ENCODE assay signal across 8 mouse cellular contexts in genomic region chr2:31469931-31470682, GRCm38 (mm10). TPM values are rescaled to one million over a fixed set of nuclear protein-coding genes. Genes with fewer than 3 reads are reported as not detected.
DNase-seq lines count a peak whose midpoint lies in the region; ATAC-seq and TF ChIP-seq lines count a peak whose summit lies in the region.

Ass1 (plus strand) TSS chr2:31470207.

- under 1% methylated on average over 41 of the region's 49 CpGs for WGBS in embryonic facial prominence, embryonic 15.5 days
- 2% methylated on average over 49 of the region's 49 CpGs for WGBS in heart, embryonic 11.5 days (ENCODE audit: insufficient replicate concordance)
- under 1% methylated on average over 48 of the region's 49 CpGs for WGBS in kidney, embryonic 15.5 days
- under 1% methylated on average over 46 of the region's 49 CpGs for WGBS in liver, adult 2 months
- under 1% methylated on average over 41 of the region's 49 CpGs for WGBS in stomach, embryonic 14.5 days

- peak; percentile 99 for TF ChIP-seq POLR2A in liver, adult 2 months (IDR thresholded peaks at IDR 0.05; ENCODE audit: extremely low read depth, insufficient read depth, low read length)

- peaks cover 19% of the 10 kb centered on the region; the same call in 1 of the 2 replicates for H3K27me3 ChIP-seq in embryonic facial prominence, embryonic 15.5 days
- H3K27me3 ChIP-seq in heart, embryonic 11.5 days (ENCODE audit: control insufficient read depth, insufficient read depth, low read length), result peaks cover 31% of the 10 kb centered on the region
- H3K27me3 ChIP-seq in kidney, embryonic 15.5 days, result peaks cover 35% of the 10 kb centered on the region
- H3K27me3 ChIP-seq in liver, adult 2 months (ENCODE audit: control insufficient read depth, insufficient read depth, low read length), result no peaks in the 10 kb centered on the region
- H3K27me3 ChIP-seq in stomach, embryonic 14.5 days (ENCODE audit: control insufficient read depth, insufficient read depth, low read length), result no peaks in the 10 kb centered on the region

- peaks cover 14% of the 10 kb centered on the region; the same call in 1 of the 2 replicates for H3K79me2 ChIP-seq in liver, adult 2 months (ENCODE audit: control insufficient read depth, insufficient read depth, low read length)

- H3K4me3 ChIP-seq in embryonic facial prominence, embryonic 15.5 days (replicated peaks), result peak within 1 kb of the TSS; percentile 52
- H3K4me3 ChIP-seq in heart, embryonic 11.5 days (ENCODE audit: low read depth, low read length), result peak within 1 kb of the TSS; percentile 42
- H3K4me3 ChIP-seq in kidney, embryonic 15.5 days (replicated peaks), result peak within 1 kb of the TSS; percentile 50
- H3K4me3 ChIP-seq in liver, adult 2 months (ENCODE audit: insufficient read depth, low read depth, low read length), result peak within 1 kb of the TSS; percentile 76
- peak within 1 kb of the TSS; percentile 42 for H3K4me3 ChIP-seq in stomach, embryonic 14.5 days (ENCODE audit: low read depth, low read length)

- H3K9me3 ChIP-seq in embryonic facial prominence, embryonic 15.5 days (replicated peaks), result no peaks in the 10 kb centered on the region
- no peaks in the 10 kb centered on the region for H3K9me3 ChIP-seq in heart, embryonic 11.5 days (replicated peaks; ENCODE audit: control insufficient read depth, low read length)
- H3K9me3 ChIP-seq in kidney, embryonic 15.5 days (replicated peaks), result no peaks in the 10 kb centered on the region
- H3K9me3 ChIP-seq in stomach, embryonic 14.5 days (ENCODE audit: control insufficient read depth, low read depth, low read length), result no peaks in the 10 kb centered on the region

- peak within 1 kb of the TSS; percentile 44; the same call in 1 of the 2 replicates for H3K27ac ChIP-seq in embryonic facial prominence, embryonic 15.5 days (replicated peaks)
- no peak within 1 kb of the TSS for H3K27ac ChIP-seq in heart, embryonic 11.5 days (ENCODE audit: low read depth, low read length)
- H3K27ac ChIP-seq in kidney, embryonic 15.5 days, result no peak within 1 kb of the TSS
- peak within 1 kb of the TSS; percentile 92 for H3K27ac ChIP-seq in liver, adult 2 months (replicated peaks; ENCODE audit: insufficient read depth, low read depth, low read length)
- no peak within 1 kb of the TSS for H3K27ac ChIP-seq in stomach, embryonic 14.5 days (ENCODE audit: low read length)

- peak within 1 kb of the TSS; percentile 26; the same call in 1 of the 2 replicates for H3K9ac ChIP-seq in embryonic facial prominence, embryonic 15.5 days
- peak within 1 kb of the TSS; percentile 44 for H3K9ac ChIP-seq in heart, embryonic 11.5 days (ENCODE audit: low read depth, low read length)
- peak within 1 kb of the TSS; percentile 31 for H3K9ac ChIP-seq in kidney, embryonic 15.5 days
- peak within 1 kb of the TSS; percentile 87 for H3K9ac ChIP-seq in liver, adult 2 months (ENCODE audit: low read depth, low read length)
- H3K9ac ChIP-seq in stomach, embryonic 14.5 days (replicated peaks; ENCODE audit: low read depth, low read length), result peak within 1 kb of the TSS; percentile 8; the same call in 1 of the 2 replicates

- no peak for TF ChIP-seq CTCF in liver, adult 2 months (IDR thresholded peaks at IDR 0.05; ENCODE audit: low read depth, low read length)

- peak within 1 kb of the TSS; percentile 99 for H3K4me2 ChIP-seq in embryonic facial prominence, embryonic 15.5 days (replicated peaks)
- H3K4me2 ChIP-seq in heart, embryonic 11.5 days, result peak within 1 kb of the TSS; percentile 80
- H3K4me2 ChIP-seq in kidney, embryonic 15.5 days, result peak within 1 kb of the TSS; percentile 91
- H3K4me2 ChIP-seq in stomach, embryonic 14.5 days (replicated peaks; ENCODE audit: low read depth, low read length), result peak within 1 kb of the TSS; percentile 97

- 0 out of 2 replicates have a peak, but pooled peaks cover 3% of the 10 kb centered on the region for H3K36me3 ChIP-seq in embryonic facial prominence, embryonic 15.5 days
- no peaks in the 10 kb centered on the region for H3K36me3 ChIP-seq in heart, embryonic 11.5 days (ENCODE audit: control insufficient read depth, insufficient read depth, low read length)
- no peaks in the 10 kb centered on the region for H3K36me3 ChIP-seq in kidney, embryonic 15.5 days
- H3K36me3 ChIP-seq in liver, adult 2 months (ENCODE audit: control insufficient read depth, insufficient read depth, low read length), result peaks cover 22% of the 10 kb centered on the region
- no peaks in the 10 kb centered on the region for H3K36me3 ChIP-seq in stomach, embryonic 14.5 days (ENCODE audit: control insufficient read depth, insufficient read depth, low read length)

- peak; percentile 82 for DNase-seq in A20 (ENCODE audit: low read depth, low spot score)
- peak; percentile 85 to 91 for DNase-seq in adrenal gland, postnatal 36 days
- DNase-seq in liver, adult 2 months (ENCODE audit: extremely low read depth, low read depth, low spot score), result peak; percentile 88
- DNase-seq in monocyte, adult 2 months (ENCODE audit: low read depth in 1 of 2, low spot score in 2 of 2), result peak; percentile 60 to 71

- H3K4me1 ChIP-seq in embryonic facial prominence, embryonic 15.5 days, result peaks cover 22% of the 10 kb centered on the region
- 0 out of 2 replicates have a peak, but pooled peaks cover 4% of the 10 kb centered on the region for H3K4me1 ChIP-seq in heart, embryonic 11.5 days (ENCODE audit: control insufficient read depth, insufficient read depth, low read length)
- peaks cover 23% of the 10 kb centered on the region for H3K4me1 ChIP-seq in kidney, embryonic 15.5 days
- H3K4me1 ChIP-seq in liver, adult 2 months (ENCODE audit: control insufficient read depth, insufficient read depth, low read length), result peaks cover 20% of the 10 kb centered on the region; the same call in 1 of the 2 replicates
- 0 out of 2 replicates have a peak, but pooled peaks cover 4% of the 10 kb centered on the region for H3K4me1 ChIP-seq in stomach, embryonic 14.5 days (ENCODE audit: control insufficient read depth, insufficient read depth, low read length)

- ATAC-seq in embryonic facial prominence, embryonic 15.5 days (ENCODE audit: insufficient number of reproducible peaks, low FRiP score, low TSS enrichment, low read depth), result peak; percentile 78
- peak; percentile 74 for ATAC-seq in heart, embryonic 11.5 days (replicated peaks; ENCODE audit: insufficient number of reproducible peaks, low FRiP score, low TSS enrichment)
- peak; percentile 76 for ATAC-seq in kidney, embryonic 15.5 days (replicated peaks; ENCODE audit: low FRiP score)
- peak; percentile 84 for ATAC-seq in stomach, embryonic 14.5 days (ENCODE audit: insufficient number of reproducible peaks, insufficient read depth, low FRiP score, low read depth)

RNA-seq across cellular contexts. Expression of gene Ass1, which starts in this region (rescaled TPM):
- total RNA-seq in adrenal gland, postnatal 36 days (2021), result 10 to 100 TPM; 22.6 to 37.2 TPM
- 38.1 and 41.3 TPM in 2 replicates for polyA plus RNA-seq in embryonic facial prominence, embryonic 15.5 days (2015; fragmentation: Nextera tagmentation; extraction: Ambion mirVana)
- 8.8 and 9.0 TPM in 2 replicates for polyA plus RNA-seq in heart, embryonic 11.5 days (2014; fragmentation: Nextera tagmentation; extraction: Ambion mirVana)
- polyA plus RNA-seq in kidney, embryonic 15.5 days (2015; fragmentation: Nextera tagmentation; extraction: Ambion mirVana), result 72.1 and 77.8 TPM in 2 replicates
- total RNA-seq in liver, adult 2 months (2014; rRNA removed), result 3,064 and 4,344 TPM in 2 replicates
- polyA plus RNA-seq in liver, adult 2 months (2012; rRNA removed), result 3,470 and 3,993 TPM in 2 replicates
- polyA plus RNA-seq in stomach, embryonic 14.5 days (2014; fragmentation: Nextera tagmentation; extraction: Ambion mirVana), result 34.3 and 54.4 TPM in 2 replicates

Comparison
In these comparisons a context has a peak if more than half of its experiments do, and no peak if none do; other contexts are left out.
1. RNA of gene Ass1 (total RNA-seq): 3,064 to 4,344 TPM in liver, adult 2 months; 22.6 to 37.2 TPM in adrenal gland, postnatal 36 days; every median in the first group is over 10 times any median in the second.
2. RNA of gene Ass1 (polyA plus RNA-seq): 3,470 to 3,993 TPM in liver, adult 2 months; 72.1 to 77.8 TPM in kidney, embryonic 15.5 days, 38.1 to 41.3 TPM in embryonic facial prominence, embryonic 15.5 days, 34.3 to 54.4 TPM in stomach, embryonic 14.5 days and 8.8 to 9.0 TPM in heart, embryonic 11.5 days; every median in the first group is over 10 times any median in the second.
3. H3K27ac ChIP-seq: peak in embryonic facial prominence, embryonic 15.5 days (single experiment) and liver, adult 2 months (single experiment); none in heart, embryonic 11.5 days (single experiment), kidney, embryonic 15.5 days (single experiment) and stomach, embryonic 14.5 days (single experiment).
4. H3K9ac ChIP-seq: peak in every context shown above with its lines; median percentile 87 in liver, adult 2 months; 44 in heart, embryonic 11.5 days; 31 in kidney, embryonic 15.5 days; 26 in embryonic facial prominence, embryonic 15.5 days; 8 in stomach, embryonic 14.5 days.
5. Peak in every context shown above with its lines, with median percentiles within 50 percentile points of each other: DNase-seq, ATAC-seq, H3K4me2 ChIP-seq and H3K4me3 ChIP-seq.